Mouse (Mus musculus): ENCODE results near the gene Msh4. TPM values are rescaled to one million over a fixed set of nuclear protein-coding genes. Genes with fewer than 3 reads are reported as not detected.

Msh4 gene
- polyA plus RNA-seq, 1 experiment, result not detected

DNA sequence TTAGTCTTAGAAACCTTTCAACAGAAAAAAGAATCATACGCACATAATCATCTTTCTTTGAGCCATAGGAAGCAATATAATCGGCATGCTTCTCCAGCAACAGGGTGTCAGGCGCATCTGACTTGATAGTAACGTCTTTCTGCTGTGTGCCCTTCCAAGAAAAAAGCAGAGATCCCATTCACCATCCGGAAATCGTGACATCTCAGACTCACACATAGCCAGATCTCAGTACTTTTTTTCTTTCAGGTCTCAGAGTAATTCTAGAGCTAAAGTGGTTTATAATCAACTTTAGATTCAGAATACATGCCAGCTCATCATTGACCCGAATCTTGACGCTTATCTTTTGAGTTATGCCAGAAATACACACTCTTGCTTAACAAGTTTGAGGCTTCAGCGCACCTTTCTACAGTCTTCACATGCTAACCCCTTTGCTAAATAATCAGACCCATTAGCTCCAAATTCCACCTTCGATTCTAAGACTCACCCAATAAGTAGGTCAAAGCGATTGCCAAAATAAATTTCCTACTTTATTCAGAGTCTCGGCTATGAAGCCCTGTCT, 6.0 kb upstream of the Msh4 start:
- no peak for TF ChIP-seq GATA1 (IDR thresholded peaks at IDR 0.05; ENCODE audit: borderline replicate concordance, low read length)
- no peak for TF ChIP-seq FLI1 (IDR thresholded peaks at IDR 0.05; ENCODE audit: low read length)
- H3K4me3 ChIP-seq (replicated peaks), result peak overlapping the region; percentile 98
- no peaks in the 10 kb centered on the region for H3K27me3 ChIP-seq (replicated peaks)
- peaks cover 58% of the 10 kb centered on the region for H3K4me1 ChIP-seq
- peaks cover 47% of the 10 kb centered on the region for H3K36me3 ChIP-seq (replicated peaks; ENCODE audit: low read length)
- no peaks in the 10 kb centered on the region for H3K9me3 ChIP-seq

DNA sequence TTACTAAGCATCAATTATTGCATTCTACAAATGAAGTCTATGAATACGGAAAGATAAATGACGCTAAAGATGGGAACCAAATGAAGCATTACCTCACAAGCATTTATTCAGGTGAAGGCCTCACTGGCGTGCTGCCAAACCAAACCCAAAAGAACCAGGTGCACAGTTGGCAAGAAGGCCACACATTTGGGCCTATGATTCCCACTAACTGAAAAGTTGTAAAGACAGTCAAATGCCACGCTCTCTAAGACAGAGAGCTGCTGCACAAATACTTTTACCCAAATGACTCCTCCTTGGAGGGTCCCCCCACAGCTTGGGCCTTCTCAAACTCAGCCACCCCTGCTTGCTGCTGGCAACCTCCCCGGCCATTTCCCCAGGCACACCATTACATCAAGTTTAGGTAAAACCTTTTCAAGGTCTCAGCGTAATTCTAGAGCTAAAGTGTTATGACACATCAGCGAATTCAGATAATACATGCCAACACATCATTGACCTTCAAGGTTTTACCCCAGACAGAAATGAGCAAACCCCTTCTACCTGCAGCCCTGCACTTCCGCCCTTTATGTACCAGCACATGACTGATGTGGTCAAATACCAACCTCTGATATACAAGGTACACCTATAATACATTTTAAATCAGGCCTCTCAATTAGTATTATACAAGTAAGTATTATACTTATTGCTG, 5.4 kb upstream of the Msh4 start:
- peaks cover 53% of the 10 kb centered on the region for H3K36me3 ChIP-seq (replicated peaks; ENCODE audit: low read length)
- TF ChIP-seq GATA1 (IDR thresholded peaks at IDR 0.05; ENCODE audit: borderline replicate concordance, low read length) (no peak), FLI1 (IDR thresholded peaks at IDR 0.05; ENCODE audit: low read length) (no peak)
- H3K4me1 ChIP-seq, result peaks cover 56% of the 10 kb centered on the region

DNA sequence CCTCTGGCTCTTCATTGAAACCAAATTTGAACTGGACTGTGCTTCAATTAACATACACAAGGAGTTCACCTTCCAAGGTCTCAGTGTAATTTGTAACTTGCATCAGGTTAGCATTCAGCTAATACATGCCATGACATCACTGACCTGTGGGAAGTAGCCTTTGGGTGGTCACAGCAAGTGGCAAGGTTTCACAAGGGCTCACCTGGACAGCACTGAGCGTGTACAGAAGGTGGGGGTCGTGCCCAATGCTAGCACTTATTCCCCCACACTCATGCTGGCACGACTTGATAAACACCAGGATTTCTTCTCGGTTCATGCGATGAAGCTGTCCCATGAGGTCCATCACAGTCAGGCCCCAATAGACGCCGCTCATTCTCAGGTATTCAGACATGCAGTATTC, 4.6 kb upstream of the Msh4 start:
- TF ChIP-seq FLI1 (IDR thresholded peaks at IDR 0.05; ENCODE audit: low read length), result no peak
- TF ChIP-seq GATA1 (IDR thresholded peaks at IDR 0.05; ENCODE audit: borderline replicate concordance, low read length), result no peak
- H3K27me3 ChIP-seq (replicated peaks), result no peaks in the 10 kb centered on the region
- peak overlapping the region; percentile 98 for H3K4me3 ChIP-seq (replicated peaks)
- H3K36me3 ChIP-seq (replicated peaks; ENCODE audit: low read length), result peaks cover 62% of the 10 kb centered on the region
- H3K4me1 ChIP-seq, result peaks cover 59% of the 10 kb centered on the region
- H3K9me3 ChIP-seq, result no peaks in the 10 kb centered on the region

More for the DNA sequence above, 5.4 kb upstream of the Msh4 start:
- peak overlapping the region; percentile 98 for H3K4me3 ChIP-seq (replicated peaks)
- H3K9me3 ChIP-seq, result no peaks in the 10 kb centered on the region
- H3K27me3 ChIP-seq (replicated peaks), result no peaks in the 10 kb centered on the region

DNA sequence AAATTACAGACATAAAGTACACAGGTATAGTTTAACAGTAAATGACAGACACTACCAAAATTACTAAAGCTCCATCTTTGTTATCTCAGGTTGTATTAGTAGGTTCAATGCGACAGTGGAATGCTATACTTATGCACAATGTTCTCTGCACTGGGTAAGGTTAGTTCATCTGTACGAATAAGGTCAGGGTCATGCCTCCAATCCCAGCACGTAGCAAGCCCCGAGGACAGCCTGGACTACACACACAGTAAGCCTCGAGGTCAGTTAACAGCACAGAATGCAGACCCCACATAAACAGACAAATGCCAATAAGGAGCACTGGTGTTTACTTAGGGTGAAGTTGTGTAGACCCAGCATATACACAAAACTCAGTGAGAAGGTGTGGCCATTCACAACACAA, 3.0 kb upstream of the Msh4 start:
- Histone ChIP-seq H3K4me3 (replicated peaks) (peak overlapping the region; percentile 7), H3K27me3 (replicated peaks) (no peaks in the 10 kb centered on the region), H3K36me3 (replicated peaks; ENCODE audit: low read length) (peaks cover 77% of the 10 kb centered on the region), H3K4me1 (peaks cover 62% of the 10 kb centered on the region), H3K9me3 (no peaks in the 10 kb centered on the region)
- TF ChIP-seq GATA1 (IDR thresholded peaks at IDR 0.05; ENCODE audit: borderline replicate concordance, low read length) (no peak), FLI1 (IDR thresholded peaks at IDR 0.05; ENCODE audit: low read length) (no peak)

GRCm38 (mm10) chr3:153905251-153906135, 445 bp downstream of the Msh4 start:
- Histone ChIP-seq H3K27me3 (replicated peaks) (peaks cover 3% of the 10 kb centered on the region), H3K4me1 (peaks cover 49% of the 10 kb centered on the region), H3K9me3 (no peaks in the 10 kb centered on the region), H3K36me3 (replicated peaks; ENCODE audit: low read length) (peaks cover 70% of the 10 kb centered on the region), H3K4me3 (replicated peaks) (no peak overlapping the region)
- TF ChIP-seq FLI1 (IDR thresholded peaks at IDR 0.05; ENCODE audit: low read length) (no peak), GATA1 (IDR thresholded peaks at IDR 0.05; ENCODE audit: borderline replicate concordance, low read length) (no peak)

- Histone ChIP-seq H3K4me1 (peaks cover 40% of the 10 kb centered on the region), H3K27me3 (replicated peaks) (peaks cover 6% of the 10 kb centered on the region), H3K9me3 (no peaks in the 10 kb centered on the region), H3K4me3 (replicated peaks) (no peak overlapping the region), H3K36me3 (replicated peaks; ENCODE audit: low read length) (peaks cover 61% of the 10 kb centered on the region)
- TF ChIP-seq FLI1 (IDR thresholded peaks at IDR 0.05; ENCODE audit: low read length), result no peak
- no peak for TF ChIP-seq GATA1 (IDR thresholded peaks at IDR 0.05; ENCODE audit: borderline replicate concordance, low read length)
These were observed 1.4 kb downstream of the Msh4 start for GRCm38 (mm10) chr3:153904586-153904985.

DNA sequence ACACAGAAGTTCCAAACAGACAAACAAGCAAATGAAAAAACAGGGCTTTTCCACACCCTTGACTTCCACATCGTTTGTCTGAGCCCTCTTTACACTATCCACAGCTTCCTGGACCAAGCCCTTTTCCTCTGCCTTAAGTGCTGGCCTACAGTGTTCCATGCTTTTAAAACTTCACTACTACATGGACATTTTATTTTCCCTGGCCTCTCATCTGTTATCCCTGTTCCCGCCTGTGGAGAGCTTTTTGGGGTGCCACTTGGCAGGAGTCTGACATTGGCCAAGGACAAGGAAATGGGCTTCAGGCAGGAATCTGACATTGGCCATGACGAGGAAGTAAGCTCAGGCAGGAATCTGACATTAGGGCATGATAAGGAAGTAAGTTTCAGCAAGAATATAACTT, 3.3 kb downstream of the Msh4 start:
- TF ChIP-seq FLI1 (IDR thresholded peaks at IDR 0.05; ENCODE audit: low read length) (no peak), GATA1 (IDR thresholded peaks at IDR 0.05; ENCODE audit: borderline replicate concordance, low read length) (no peak)
- Histone ChIP-seq H3K4me1 (peaks cover 22% of the 10 kb centered on the region), H3K9me3 (no peaks in the 10 kb centered on the region), H3K27me3 (replicated peaks) (peaks cover 14% of the 10 kb centered on the region), H3K4me3 (replicated peaks) (no peak overlapping the region), H3K36me3 (replicated peaks; ENCODE audit: low read length) (peaks cover 42% of the 10 kb centered on the region)

GRCm38 (mm10) chr3:153901904-153902303, 4.0 kb downstream of the Msh4 start:
- peaks cover 24% of the 10 kb centered on the region for H3K4me1 ChIP-seq

GRCm38 (mm10) chr3:153897216-153897615, 8.7 kb downstream of the Msh4 start:
- no peaks in the 10 kb centered on the region for H3K9me3 ChIP-seq
- TF ChIP-seq GATA1 (IDR thresholded peaks at IDR 0.05; ENCODE audit: borderline replicate concordance, low read length) (no peak), FLI1 (IDR thresholded peaks at IDR 0.05; ENCODE audit: low read length) (no peak)
- peaks cover 19% of the 10 kb centered on the region for H3K4me1 ChIP-seq
- H3K4me3 ChIP-seq (replicated peaks), result no peak overlapping the region
- H3K27me3 ChIP-seq (replicated peaks), result peaks cover 35% of the 10 kb centered on the region
- no peaks in the 10 kb centered on the region for H3K36me3 ChIP-seq (replicated peaks; ENCODE audit: low read length)

More at GRCm38 (mm10) chr3:153901904-153902303, 4.0 kb downstream of the Msh4 start:
- H3K27me3 ChIP-seq (replicated peaks), result peaks cover 19% of the 10 kb centered on the region
- no peak for TF ChIP-seq GATA1 (IDR thresholded peaks at IDR 0.05; ENCODE audit: borderline replicate concordance, low read length)
- TF ChIP-seq FLI1 (IDR thresholded peaks at IDR 0.05; ENCODE audit: low read length), result no peak
- no peak overlapping the region for H3K4me3 ChIP-seq (replicated peaks)
- no peaks in the 10 kb centered on the region for H3K9me3 ChIP-seq
- H3K36me3 ChIP-seq (replicated peaks; ENCODE audit: low read length), result peaks cover 35% of the 10 kb centered on the region
